Mouse (Mus musculus) limb, embryonic 11.5 days (tissue): Measurements from ENCODE around the gene Rmi2. TPM values are rescaled to one million over a fixed set of nuclear protein-coding genes. Genes with fewer than 3 reads are reported as not detected.

Experiments used
- ATAC-seq: fragments of 200-750 bp; cut with Nextera tagmentation; 2 replicates; pipeline ENCODE4 v1.8.0; 2017; ENCODE audit warnings: low read depth; ENCODE audit not compliant: insufficient number of reproducible peaks, low FRiP score, low TSS enrichment
- DNase-seq: peaks from one replicate; pipeline ENCODE4 v3.0.0-alpha.2; 2015; ENCODE audit warnings: low spot score
- H3K27ac ChIP-seq: fragments of 300-500 bp; sonication (generic); replicated peaks from 2 replicates; pipeline ENCODE4 v1.5.1; 2014; ENCODE audit warnings: low read depth, mild to moderate bottlenecking, low read length
- H3K27me3 ChIP-seq: fragments of 300-500 bp; sonication (generic); 2 replicates; pipeline ENCODE4 v1.6.1; 2014; ENCODE audit warnings: mild to moderate bottlenecking, low read length, mixed read lengths; ENCODE audit not compliant: control insufficient read depth, insufficient read depth
- H3K36me3 ChIP-seq: fragments of 300-500 bp; sonication (generic); 2 replicates; pipeline ENCODE4 v1.6.1; 2014; ENCODE audit warnings: mild to moderate bottlenecking, low read length, moderate library complexity, mixed read lengths; ENCODE audit not compliant: control insufficient read depth, insufficient read depth
- H3K4me1 ChIP-seq: fragments of 300-500 bp; sonication (generic); 2 replicates; pipeline ENCODE4 v1.6.1; 2014; ENCODE audit warnings: low read length, mixed read lengths; ENCODE audit not compliant: control insufficient read depth, insufficient read depth
- H3K4me2 ChIP-seq: fragments of 300-500 bp; sonication (generic); 2 replicates; pipeline ENCODE4 v1.6.1; 2014; ENCODE audit warnings: low read depth, mild to moderate bottlenecking, moderate library complexity; ENCODE audit not compliant: severe bottlenecking
- H3K4me3 ChIP-seq: fragments of 300-500 bp; sonication (generic); 2 replicates; pipeline ENCODE4 v1.5.1; 2014; ENCODE audit warnings: low read depth, low read length
- H3K9ac ChIP-seq: fragments of 300-500 bp; sonication (generic); 2 replicates; pipeline ENCODE4 v1.6.1; 2014; ENCODE audit warnings: mild to moderate bottlenecking, low read length
- H3K9me3 ChIP-seq: fragments of 300-500 bp; sonication (generic); 2 replicates; pipeline ENCODE4 v1.6.1; 2016; ENCODE audit warnings: low read length; ENCODE audit not compliant: control insufficient read depth
- WGBS: fragments of 180-500 bp; shearing (Covaris S2); extraction: QIAGEN DNeasy Blood & Tissue Kit; methylation state at CpG from one replicate; pipeline ENCODE4 v1.1.7; 2014; 5-methylcytosine and 5-hydroxymethylcytosine counted together
- polyA plus RNA-seq: library from polyadenylated mRNA; unstranded; fragments of >200 nt; fragmentation: Nextera tagmentation; extraction: Ambion mirVana; gene quantifications from 2 replicates; pipeline ENCODE4 v1.2.1, GENCODE M21; 2014

Gene Rmi2
- polyA plus RNA-seq, 1 experiment from 2014 or later: 4.3 TPM

DNA sequence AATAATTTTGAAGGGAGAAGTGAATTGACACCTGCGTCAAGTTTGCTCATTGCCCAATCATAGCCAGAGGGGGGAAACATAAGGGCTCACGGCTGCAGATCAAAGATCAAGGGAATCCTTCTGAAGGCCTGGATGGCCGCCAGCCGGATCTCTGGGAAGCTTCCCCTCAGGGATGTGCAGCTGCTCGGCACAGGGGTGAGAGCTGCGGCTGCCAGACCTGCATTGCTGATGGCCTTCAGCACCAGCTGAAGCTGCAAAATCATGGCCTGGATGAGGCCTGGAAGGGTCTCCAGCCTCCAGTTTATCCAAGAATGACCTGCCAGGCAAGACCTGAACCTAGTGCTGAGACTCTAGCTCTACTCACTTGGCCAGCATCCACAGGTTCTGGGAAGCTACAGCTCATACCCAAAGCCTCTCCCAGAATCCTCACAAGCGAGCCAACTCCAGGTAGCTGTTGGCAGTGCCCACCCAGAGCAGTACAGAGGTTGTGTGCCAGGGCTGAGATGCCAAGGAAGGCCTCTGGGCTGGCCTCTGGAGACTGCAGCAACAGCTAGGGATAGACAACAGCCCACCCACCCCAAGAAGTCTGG lies 90.8 kb downstream of the Rmi2 start:
- Histone ChIP-seq H3K4me2 (no peak overlapping the region), H3K27ac (no peak overlapping the region), H3K4me3 (no peak overlapping the region), H3K4me1 (no peaks in the 10 kb centered on the region), H3K9ac (no peak overlapping the region), H3K36me3 (no peaks in the 10 kb centered on the region), H3K27me3 (no peaks in the 10 kb centered on the region), H3K9me3 (no peaks in the 10 kb centered on the region)
- no peak for DNase-seq
- ATAC-seq: no peak
- WGBS: 33% methylated on average over 7 of the region's 7 CpGs

DNA sequence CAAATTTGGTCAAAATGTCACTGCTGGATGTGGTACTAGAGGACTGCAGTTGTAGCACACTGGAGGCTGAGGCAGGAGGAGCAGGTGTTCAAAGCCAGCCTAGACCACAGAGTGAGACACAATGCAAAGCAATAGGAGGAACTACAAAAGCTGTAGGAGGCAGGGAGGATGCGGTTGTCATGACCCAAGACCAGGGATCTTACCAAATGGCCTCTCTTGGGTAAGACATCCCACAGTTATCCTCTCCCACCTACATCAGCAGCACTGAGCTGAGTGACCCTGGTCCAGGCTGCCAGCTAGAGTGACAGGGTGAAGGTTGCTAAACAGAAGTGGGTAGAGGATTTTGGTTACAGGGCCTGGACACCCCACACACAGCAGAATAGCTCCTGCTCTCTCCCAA lies 92.2 kb downstream of the Rmi2 start:
- Histone ChIP-seq H3K27me3 (no peaks in the 10 kb centered on the region), H3K27ac (no peak overlapping the region), H3K4me1 (no peaks in the 10 kb centered on the region), H3K36me3 (no peaks in the 10 kb centered on the region), H3K4me2 (no peak overlapping the region), H3K4me3 (no peak overlapping the region), H3K9me3 (no peaks in the 10 kb centered on the region), H3K9ac (no peak overlapping the region)
- ATAC-seq: no peak
- no peak for DNase-seq
- WGBS: 80% methylated on average over 1 of the region's 1 CpGs

GRCm38 (mm10) chr16:10933372-10933771 lies 98.5 kb downstream of the Rmi2 start:
- DNase-seq: no peak
- Histone ChIP-seq H3K4me3 (no peak overlapping the region), H3K9ac (no peak overlapping the region), H3K27me3 (no peaks in the 10 kb centered on the region), H3K9me3 (no peaks in the 10 kb centered on the region), H3K27ac (no peak overlapping the region), H3K4me1 (no peaks in the 10 kb centered on the region), H3K4me2 (no peak overlapping the region), H3K36me3 (no peaks in the 10 kb centered on the region)
- 79% methylated on average over 3 of the region's 3 CpGs for WGBS
- ATAC-seq: no peak

- no peak overlapping the region for H3K4me2 ChIP-seq
- H3K4me3 ChIP-seq: no peak overlapping the region
- DNase-seq (no peak), ATAC-seq (no peak)
- H3K36me3 ChIP-seq: no peaks in the 10 kb centered on the region
- H3K9ac ChIP-seq: no peak overlapping the region
- H3K27me3 ChIP-seq: no peaks in the 10 kb centered on the region
- no peaks in the 10 kb centered on the region for H3K9me3 ChIP-seq
- H3K4me1 ChIP-seq: no peaks in the 10 kb centered on the region
- 92% methylated on average over 1 of the region's 1 CpGs for WGBS
- H3K27ac ChIP-seq: no peak overlapping the region
Measured at GRCm38 (mm10) chr16:10934047-10934446, 99.2 kb downstream of the Rmi2 start.

DNA sequence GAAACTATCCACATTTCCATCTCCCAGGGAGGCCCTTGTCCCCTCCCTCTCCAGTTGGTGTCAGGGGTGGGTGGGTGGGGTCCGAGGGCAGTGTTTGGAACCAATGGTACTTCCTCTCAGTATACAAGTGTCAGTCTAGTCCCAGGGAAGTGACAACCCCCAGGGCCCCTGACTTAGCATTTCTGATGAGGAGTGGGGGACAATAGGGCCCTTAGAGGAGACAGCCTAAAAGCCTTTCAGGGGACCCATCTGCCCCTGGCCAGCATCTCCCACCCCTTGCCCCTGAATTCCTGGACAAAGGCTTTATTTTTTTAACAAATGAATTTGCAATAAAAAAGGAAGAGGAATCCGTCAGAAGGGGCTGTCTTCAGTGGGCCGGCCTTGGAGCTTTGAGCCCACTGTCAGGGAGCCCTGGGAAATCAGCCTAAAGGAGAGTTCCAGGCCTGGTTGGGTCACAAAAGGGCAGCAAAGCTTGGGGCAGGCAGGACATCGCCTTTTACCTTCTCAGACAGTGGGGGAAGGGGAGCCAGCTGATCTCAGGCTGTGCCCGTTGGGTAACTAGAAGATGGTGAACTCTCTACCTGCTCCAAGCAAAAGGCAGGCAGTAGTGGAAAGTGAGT lies 102.0 kb downstream of the Rmi2 start:
- H3K4me3 ChIP-seq: no peak overlapping the region
- WGBS: 42% methylated on average over 5 of the region's 5 CpGs
- no peak for ATAC-seq
- no peaks in the 10 kb centered on the region for H3K9me3 ChIP-seq
- no peak overlapping the region for H3K4me2 ChIP-seq
- DNase-seq: no peak
- no peak overlapping the region for H3K9ac ChIP-seq
- H3K36me3 ChIP-seq: no peaks in the 10 kb centered on the region
- H3K27me3 ChIP-seq: no peaks in the 10 kb centered on the region
- H3K4me1 ChIP-seq: no peaks in the 10 kb centered on the region
- H3K27ac ChIP-seq: no peak overlapping the region

DNA sequence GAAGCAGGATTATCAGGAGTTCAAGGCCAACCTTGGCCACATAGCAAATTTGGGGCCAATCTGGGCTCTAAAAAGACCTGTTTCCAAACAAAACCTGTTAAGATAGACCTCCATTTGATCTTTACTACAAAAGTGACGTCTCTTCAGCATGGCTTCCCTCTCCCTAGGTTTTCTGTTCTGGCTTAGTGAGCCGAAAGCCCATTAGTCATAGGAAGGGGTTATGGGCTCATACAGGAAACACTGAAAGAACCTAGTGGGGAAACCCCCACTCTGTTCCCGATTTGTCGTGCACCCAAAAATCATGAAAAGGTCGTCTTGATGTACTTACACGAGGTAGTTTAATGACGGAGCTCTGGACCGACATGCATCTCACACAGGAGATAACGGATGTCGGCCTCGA lies 102.6 kb downstream of the Rmi2 start:
- Histone ChIP-seq H3K9me3 (no peaks in the 10 kb centered on the region), H3K9ac (no peak overlapping the region), H3K36me3 (no peaks in the 10 kb centered on the region), H3K4me1 (no peaks in the 10 kb centered on the region), H3K27ac (no peak overlapping the region), H3K4me2 (no peak overlapping the region), H3K4me3 (no peak overlapping the region), H3K27me3 (no peaks in the 10 kb centered on the region)
- ATAC-seq (no peak), DNase-seq (no peak)
- WGBS: 51% methylated on average over 11 of the region's 11 CpGs

GRCm38 (mm10) chr16:10939932-10940331 lies 105.1 kb downstream of the Rmi2 start:
- H3K4me3 ChIP-seq: no peak overlapping the region
- WGBS: 86% methylated on average over 4 of the region's 4 CpGs
- H3K27me3 ChIP-seq: no peaks in the 10 kb centered on the region
- DNase-seq: no peak
- H3K36me3 ChIP-seq: no peaks in the 10 kb centered on the region
- ATAC-seq: no peak
- H3K27ac ChIP-seq: no peak overlapping the region
- H3K4me2 ChIP-seq: no peak overlapping the region
- H3K4me1 ChIP-seq: no peaks in the 10 kb centered on the region
- no peak overlapping the region for H3K9ac ChIP-seq
- H3K9me3 ChIP-seq: no peaks in the 10 kb centered on the region

DNA sequence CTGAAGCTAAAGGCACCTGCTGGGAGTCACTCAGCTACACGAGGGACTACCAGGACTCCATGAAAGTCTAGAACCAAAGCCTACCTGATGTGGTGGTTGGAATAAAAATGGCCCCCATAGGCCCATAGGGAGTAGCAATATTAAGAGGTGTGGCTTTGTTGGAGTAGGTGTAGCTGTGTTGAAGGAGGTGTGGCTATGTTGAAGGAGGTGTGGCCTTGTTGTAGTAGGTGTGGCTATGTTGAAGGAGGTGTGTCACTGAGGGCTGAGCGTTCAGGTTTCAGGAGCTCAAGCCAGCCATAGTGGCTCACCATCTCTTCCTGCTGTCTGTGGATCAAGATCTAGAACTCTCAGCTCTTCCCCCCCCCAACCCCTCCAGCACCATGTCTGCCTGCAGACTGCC lies 105.8 kb downstream of the Rmi2 start:
- Histone ChIP-seq H3K9ac (no peak overlapping the region), H3K27me3 (no peaks in the 10 kb centered on the region), H3K36me3 (no peaks in the 10 kb centered on the region), H3K4me2 (no peak overlapping the region), H3K9me3 (no peaks in the 10 kb centered on the region), H3K4me3 (no peak overlapping the region), H3K27ac (no peak overlapping the region), H3K4me1 (no peaks in the 10 kb centered on the region)
- ATAC-seq: no peak
- WGBS: 73% methylated on average over 2 of the region's 2 CpGs
- DNase-seq: no peak
